In the genomic region with DNA sequence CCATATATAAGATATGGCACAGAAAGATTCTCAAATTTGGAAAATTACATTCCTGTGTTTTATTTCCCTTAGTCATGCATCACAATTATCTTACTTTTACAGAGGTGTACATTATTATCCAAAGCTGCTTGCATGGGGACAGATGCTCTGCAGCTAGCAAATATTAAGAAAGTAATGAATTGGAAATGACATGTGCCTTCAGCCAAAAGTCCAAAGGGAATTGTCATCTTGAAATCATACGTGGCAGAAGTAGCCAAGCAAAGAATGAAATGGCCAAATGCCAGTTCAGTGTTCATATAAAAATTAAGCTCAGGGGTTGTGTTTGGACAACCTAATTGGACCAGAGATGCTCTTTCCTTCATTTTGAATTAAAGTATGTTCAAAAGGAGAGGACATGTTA, we compare ENCODE assay signal across 21 mouse cellular contexts.
DNase-seq lines count a peak whose midpoint lies in the region; ATAC-seq and TF ChIP-seq lines count a peak whose summit lies in the region.
"Had no signal": no experiment of that assay in that cellular context is flagged by ENCODE, and none has a peak within 500 bp of the region (broad histone marks: within the 10 kb centered on the region; RNA-seq: fewer than 3 reads in every experiment).

No protein-coding gene starts in this region.

- H3K4me2 ChIP-seq in embryonic facial prominence, embryonic 14.5 days (ENCODE audit: low read depth, low read length): no peak overlapping the region
- H3K4me2 ChIP-seq in hindbrain, postnatal 0 days (ENCODE audit: low read depth, low read length): no peak overlapping the region
- no peak overlapping the region for H3K4me2 ChIP-seq in hindbrain, embryonic 13.5 days
- H3K4me2 ChIP-seq: embryonic facial prominence, embryonic 12.5 days; forebrain, embryonic 12.5 days; heart, embryonic 12.5 days; intestine, embryonic 15.5 days had no signal

- no peak overlapping the region for H3K4me3 ChIP-seq in embryonic facial prominence, embryonic 14.5 days (ENCODE audit: low read depth, low read length)
- no peak overlapping the region for H3K4me3 ChIP-seq in embryonic facial prominence, embryonic 10.5 days
- no peak overlapping the region for H3K4me3 ChIP-seq in hindbrain, postnatal 0 days (ENCODE audit: low read length)
- H3K4me3 ChIP-seq in hindbrain, embryonic 13.5 days: no peak overlapping the region
- no peak overlapping the region for H3K4me3 ChIP-seq in heart, embryonic 10.5 days
- H3K4me3 ChIP-seq: embryonic facial prominence, embryonic 12.5 days; forebrain, embryonic 12.5 days; heart, adult 2 months; heart, embryonic 12.5 days; intestine, embryonic 15.5 days had no signal

- no peak overlapping the region for H3K9ac ChIP-seq in embryonic facial prominence, embryonic 14.5 days (ENCODE audit: low read depth, low read length)
- H3K9ac ChIP-seq in hindbrain, postnatal 0 days (replicated peaks; ENCODE audit: low read length): no peak overlapping the region
- no peak overlapping the region for H3K9ac ChIP-seq in hindbrain, embryonic 13.5 days
- H3K9ac ChIP-seq: embryonic facial prominence, embryonic 12.5 days; forebrain, embryonic 12.5 days; forebrain, postnatal 0 days; heart, embryonic 12.5 days; intestine, embryonic 15.5 days had no signal

- H3K36me3 ChIP-seq in embryonic facial prominence, embryonic 14.5 days (ENCODE audit: control insufficient read depth, insufficient read depth, low read length): no peaks in the 10 kb centered on the region
- H3K36me3 ChIP-seq in embryonic facial prominence, embryonic 10.5 days (replicated peaks): no peaks in the 10 kb centered on the region
- no peaks in the 10 kb centered on the region for H3K36me3 ChIP-seq in hindbrain, postnatal 0 days (ENCODE audit: insufficient read depth, low read length)
- no peaks in the 10 kb centered on the region for H3K36me3 ChIP-seq in hindbrain, embryonic 13.5 days
- H3K36me3 ChIP-seq in heart, embryonic 10.5 days: no peaks in the 10 kb centered on the region
- H3K36me3 ChIP-seq: embryonic facial prominence, embryonic 12.5 days; forebrain, embryonic 12.5 days; heart, embryonic 12.5 days; intestine, embryonic 15.5 days had no signal

- no peaks in the 10 kb centered on the region for H3K27me3 ChIP-seq in embryonic facial prominence, embryonic 14.5 days (replicated peaks; ENCODE audit: control insufficient read depth, insufficient read depth, low read length)
- H3K27me3 ChIP-seq in embryonic facial prominence, embryonic 10.5 days (replicated peaks; ENCODE audit: low read depth, poor library complexity, severe bottlenecking): no peaks in the 10 kb centered on the region
- H3K27me3 ChIP-seq in hindbrain, postnatal 0 days (ENCODE audit: insufficient read depth, low read length): no peaks in the 10 kb centered on the region
- no peaks in the 10 kb centered on the region for H3K27me3 ChIP-seq in hindbrain, embryonic 13.5 days
- no peaks in the 10 kb centered on the region for H3K27me3 ChIP-seq in heart, embryonic 10.5 days (ENCODE audit: insufficient read depth, poor library complexity, severe bottlenecking)
- H3K27me3 ChIP-seq: CH12.LX; embryonic facial prominence, embryonic 12.5 days; forebrain, embryonic 12.5 days; heart, embryonic 12.5 days; intestine, embryonic 15.5 days had no signal

- ATAC-seq in embryonic facial prominence, embryonic 14.5 days (ENCODE audit: low read depth): no peak
- ATAC-seq in hindbrain, postnatal 0 days: peak; percentile 88
- ATAC-seq in hindbrain, embryonic 13.5 days (ENCODE audit: low FRiP score): no peak; the same call in 1 of the 2 replicates
- ATAC-seq: forebrain, postnatal 0 days; intestine, embryonic 15.5 days had no signal

- DNase-seq in embryonic facial prominence, embryonic 14.5 days (ENCODE audit: low spot score): peak; percentile 2
- no peak for DNase-seq in embryonic facial prominence, embryonic 10.5 days (ENCODE audit: low spot score)
- peak; percentile 83 for DNase-seq in hindbrain, postnatal 0 days (ENCODE audit: low spot score)
- DNase-seq in Muller cell, postnatal 12 days (ENCODE audit: inconsistent ontology term): peak; percentile 79
- DNase-seq in retina, embryonic 14.5 days (ENCODE audit: low spot score): peak; percentile 63
- DNase-seq in heart, embryonic 10.5 days (ENCODE audit: low spot score): no peak
- DNase-seq: adrenal gland, adult 8-10 months; adrenal gland, postnatal 36 days; cerebellum, adult 11-12 months; cerebellum, adult 9-10 months; embryo, embryonic 11 days; forebrain, postnatal 0 days; gastrocnemius, postnatal 14 days; heart, adult 2 months; kidney, adult 18-20 months had no signal

- no peaks in the 10 kb centered on the region for H3K9me3 ChIP-seq in embryonic facial prominence, embryonic 14.5 days (ENCODE audit: control insufficient read depth, low read length)
- H3K9me3 ChIP-seq in embryonic facial prominence, embryonic 10.5 days: no peaks in the 10 kb centered on the region
- no peaks in the 10 kb centered on the region for H3K9me3 ChIP-seq in hindbrain, postnatal 0 days (ENCODE audit: low read length)
- no peaks in the 10 kb centered on the region for H3K9me3 ChIP-seq in hindbrain, embryonic 13.5 days
- H3K9me3 ChIP-seq in heart, embryonic 10.5 days: no peaks in the 10 kb centered on the region
- H3K9me3 ChIP-seq: embryonic facial prominence, embryonic 12.5 days; forebrain, embryonic 12.5 days; heart, embryonic 12.5 days; intestine, embryonic 15.5 days had no signal

- no peak for TF ChIP-seq CTCF in hindbrain, postnatal 0 days (IDR thresholded peaks at IDR 0.05; ENCODE audit: low read depth)

- WGBS in embryonic facial prominence, embryonic 14.5 days: 37% methylated on average over 1 of the region's 1 CpGs
- 70% methylated on average over 1 of the region's 1 CpGs for WGBS in embryonic facial prominence, embryonic 10.5 days
- WGBS in hindbrain, postnatal 0 days: 27% methylated on average over 1 of the region's 1 CpGs
- WGBS in hindbrain, embryonic 13.5 days: 44% methylated on average over 1 of the region's 1 CpGs
- WGBS in heart, embryonic 10.5 days: 77% methylated on average over 1 of the region's 1 CpGs

- no peaks in the 10 kb centered on the region for H3K4me1 ChIP-seq in embryonic facial prominence, embryonic 14.5 days (ENCODE audit: control insufficient read depth, insufficient read depth, low read length)
- no peaks in the 10 kb centered on the region for H3K4me1 ChIP-seq in embryonic facial prominence, embryonic 10.5 days
- H3K4me1 ChIP-seq in hindbrain, postnatal 0 days (ENCODE audit: insufficient read depth, low read length): no peaks in the 10 kb centered on the region
- H3K4me1 ChIP-seq in hindbrain, embryonic 13.5 days (replicated peaks): no peaks in the 10 kb centered on the region
- H3K4me1 ChIP-seq in heart, embryonic 10.5 days: no peaks in the 10 kb centered on the region
- H3K4me1 ChIP-seq: embryonic facial prominence, embryonic 12.5 days; forebrain, embryonic 12.5 days; heart, embryonic 12.5 days; intestine, embryonic 15.5 days had no signal

- no peak overlapping the region for H3K27ac ChIP-seq in embryonic facial prominence, embryonic 14.5 days (replicated peaks; ENCODE audit: low read depth, low read length)
- H3K27ac ChIP-seq in embryonic facial prominence, embryonic 10.5 days (replicated peaks): no peak overlapping the region
- H3K27ac ChIP-seq in hindbrain, postnatal 0 days: no peak overlapping the region
- no peak overlapping the region for H3K27ac ChIP-seq in hindbrain, embryonic 13.5 days
- H3K27ac ChIP-seq in heart, embryonic 10.5 days: no peak overlapping the region
- H3K27ac ChIP-seq: embryonic facial prominence, embryonic 12.5 days; forebrain, embryonic 12.5 days; heart, adult 2 months; intestine, embryonic 15.5 days had no signal

Comparison
In these comparisons a context has a peak if more than half of its experiments do, and no peak if none do; other contexts are left out.
1. DNase-seq: peak in embryonic facial prominence, embryonic 14.5 days (single experiment), hindbrain, postnatal 0 days (single experiment), Muller cell, postnatal 12 days (single experiment) and retina, embryonic 14.5 days (single experiment); none in embryonic facial prominence, embryonic 10.5 days (single experiment) and heart, embryonic 10.5 days (single experiment).